8 mouse cellular contexts compared by ENCODE assay signal in the genomic region with DNA sequence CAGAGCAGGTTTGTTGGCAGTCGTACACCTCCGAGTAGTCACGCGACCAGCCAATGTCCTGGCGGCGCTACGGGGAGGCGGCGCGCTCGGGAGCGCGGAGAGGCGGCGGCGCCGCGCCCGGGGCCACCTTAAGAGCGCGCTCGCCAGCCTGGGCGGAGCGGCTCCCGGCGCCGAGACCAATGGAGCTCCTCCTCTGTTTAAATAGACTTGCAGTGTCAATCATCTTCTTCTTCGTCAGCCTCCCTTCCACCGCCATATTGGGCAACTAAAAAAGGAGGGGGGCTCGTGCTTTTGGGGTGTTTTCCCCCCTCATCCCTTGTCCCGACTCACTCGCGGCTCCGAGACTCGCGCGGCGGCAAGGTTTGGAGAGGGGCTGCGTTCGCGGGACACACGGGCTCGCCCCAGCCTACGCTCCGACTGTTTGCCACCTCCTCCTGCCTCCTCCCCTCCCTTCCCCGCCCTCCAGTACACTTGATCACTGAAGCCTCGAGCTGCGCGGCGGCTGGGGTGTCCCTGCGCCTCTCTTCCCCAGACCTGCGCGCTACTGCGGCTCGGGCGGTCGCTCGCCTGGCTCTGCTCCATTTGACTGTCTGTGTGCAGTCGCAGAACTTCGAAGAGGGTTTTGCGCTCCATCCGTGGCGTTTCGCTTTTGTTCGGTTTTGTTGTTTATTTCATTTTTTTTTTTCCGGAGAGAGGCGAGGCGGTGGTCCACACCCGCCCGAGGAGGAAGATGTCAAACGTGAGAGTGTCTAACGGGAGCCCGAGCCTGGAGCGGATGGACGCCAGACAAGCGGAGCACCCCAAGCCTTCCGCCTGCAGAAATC. TPM values are rescaled to one million over a fixed set of nuclear protein-coding genes. Genes with fewer than 3 reads are reported as not detected.
A peak's percentile ranks its signal among the peaks of the same experiment; 100 is the strongest.
DNase-seq lines count a peak whose midpoint lies in the region; ATAC-seq and TF ChIP-seq lines count a peak whose summit lies in the region.

A gene (plus strand): TSS at position 212 of the 824 bp plus-strand sequence.

- H3K4me2 ChIP-seq in forebrain, embryonic 11.5 days (ENCODE audit: low read depth, low read length, severe bottlenecking), result peak within 1 kb of the TSS; percentile 100
- peak within 1 kb of the TSS; percentile 95 for H3K4me2 ChIP-seq in heart, embryonic 15.5 days
- H3K4me2 ChIP-seq in liver, embryonic 13.5 days, result peak within 1 kb of the TSS; percentile 100
- peak within 1 kb of the TSS; percentile 91 for H3K4me2 ChIP-seq in stomach, embryonic 15.5 days

- H3K9ac ChIP-seq in forebrain, embryonic 11.5 days (ENCODE audit: low read length), result peak within 1 kb of the TSS; percentile 93
- H3K9ac ChIP-seq in heart, embryonic 15.5 days, result peak within 1 kb of the TSS; percentile 82
- peak within 1 kb of the TSS; percentile 97 for H3K9ac ChIP-seq in liver, embryonic 13.5 days
- H3K9ac ChIP-seq in stomach, embryonic 15.5 days, result peak within 1 kb of the TSS; percentile 76

- H3K4me1 ChIP-seq in E14TG2a.4 (replicated peaks; ENCODE audit: low read depth, low read length), result peaks cover 60% of the 10 kb centered on the region
- H3K4me1 ChIP-seq in forebrain, embryonic 11.5 days (replicated peaks; ENCODE audit: control insufficient read depth, insufficient read depth, low read length), result peaks cover 11% of the 10 kb centered on the region
- peaks cover 38% of the 10 kb centered on the region for H3K4me1 ChIP-seq in heart, embryonic 15.5 days (replicated peaks)
- peaks cover 70% of the 10 kb centered on the region for H3K4me1 ChIP-seq in liver, embryonic 13.5 days (replicated peaks)
- H3K4me1 ChIP-seq in stomach, embryonic 15.5 days, result peaks cover 17% of the 10 kb centered on the region

- ATAC-seq in forebrain, embryonic 11.5 days (replicated peaks; ENCODE audit: low FRiP score), result peak; percentile 95
- peak; percentile 95 for ATAC-seq in heart, embryonic 15.5 days (replicated peaks; ENCODE audit: insufficient number of reproducible peaks, insufficient read depth, low FRiP score, low read depth)
- ATAC-seq in liver, embryonic 13.5 days (ENCODE audit: low read depth), result peak; percentile 93
- ATAC-seq in stomach, embryonic 15.5 days (ENCODE audit: insufficient read depth, low FRiP score, low read depth), result peak; percentile 94

- no peak for TF ChIP-seq CTCF in E14TG2a.4 (conservative IDR thresholded peaks at IDR 0.05; ENCODE audit: low read length)

- peak within 1 kb of the TSS; percentile 95 for H3K27ac ChIP-seq in forebrain, embryonic 11.5 days (ENCODE audit: low read depth, low read length)
- H3K27ac ChIP-seq in heart, embryonic 15.5 days, result peak within 1 kb of the TSS; percentile 99
- peak within 1 kb of the TSS; percentile 98 for H3K27ac ChIP-seq in liver, embryonic 13.5 days
- H3K27ac ChIP-seq in stomach, embryonic 15.5 days, result peak within 1 kb of the TSS; percentile 99

- H3K9me3 ChIP-seq in E14TG2a.4 (ENCODE audit: low read length), result no peaks in the 10 kb centered on the region
- no peaks in the 10 kb centered on the region for H3K9me3 ChIP-seq in forebrain, embryonic 11.5 days (ENCODE audit: control insufficient read depth, low read length)
- H3K9me3 ChIP-seq in heart, embryonic 15.5 days (replicated peaks), result no peaks in the 10 kb centered on the region
- no peaks in the 10 kb centered on the region for H3K9me3 ChIP-seq in liver, embryonic 13.5 days (replicated peaks)
- no peaks in the 10 kb centered on the region for H3K9me3 ChIP-seq in stomach, embryonic 15.5 days

- peaks cover 25% of the 10 kb centered on the region for H3K36me3 ChIP-seq in E14TG2a.4 (ENCODE audit: insufficient read depth, low read length)
- H3K36me3 ChIP-seq in forebrain, embryonic 11.5 days (ENCODE audit: control insufficient read depth, insufficient read depth, low read length), result no peaks in the 10 kb centered on the region
- H3K36me3 ChIP-seq in heart, embryonic 15.5 days, result peaks cover 6% of the 10 kb centered on the region; the same call in 1 of the 2 replicates
- peaks cover 16% of the 10 kb centered on the region for H3K36me3 ChIP-seq in liver, embryonic 13.5 days
- H3K36me3 ChIP-seq in stomach, embryonic 15.5 days, result no peaks in the 10 kb centered on the region

- peak; percentile 81 for DNase-seq in c-Kit-positive CD71-positive TER-119-negative erythroid progenitor cells, embryonic 14.5 days (ENCODE audit: low read depth)
- peak; percentile 93 for DNase-seq in forebrain, embryonic 11.5 days (ENCODE audit: low spot score)
- DNase-seq in kidney, postnatal 25 days, result peak; percentile 92 to 97
- DNase-seq in liver, embryonic 13.5 days, result peak; percentile 84
- DNase-seq in neural tube, embryonic 10.5 days (ENCODE audit: extremely low spot score, low spot score), result peak; percentile 88

- WGBS in forebrain, embryonic 11.5 days, result under 1% methylated on average over 77 of the region's 77 CpGs
- WGBS in heart, embryonic 15.5 days, result under 1% methylated on average over 77 of the region's 77 CpGs
- WGBS in liver, embryonic 13.5 days (ENCODE audit: insufficient replicate concordance), result under 1% methylated on average over 76 of the region's 77 CpGs
- WGBS in stomach, embryonic 15.5 days, result 0% methylated on average over 75 of the region's 77 CpGs

- H3K27me3 ChIP-seq in E14TG2a.4 (ENCODE audit: insufficient read depth, low read length), result peaks cover 34% of the 10 kb centered on the region
- H3K27me3 ChIP-seq in forebrain, embryonic 11.5 days (ENCODE audit: control insufficient read depth, insufficient read depth, low read length), result no peaks in the 10 kb centered on the region
- no peaks in the 10 kb centered on the region for H3K27me3 ChIP-seq in heart, embryonic 15.5 days
- peaks cover 8% of the 10 kb centered on the region; the same call in 1 of the 2 replicates for H3K27me3 ChIP-seq in liver, embryonic 13.5 days
- H3K27me3 ChIP-seq in stomach, embryonic 15.5 days (replicated peaks), result no peaks in the 10 kb centered on the region

- peak within 1 kb of the TSS; percentile 89 for H3K4me3 ChIP-seq in E14TG2a.4 (replicated peaks; ENCODE audit: low read length)
- H3K4me3 ChIP-seq in forebrain, embryonic 11.5 days (ENCODE audit: low read depth, low read length), result peak within 1 kb of the TSS; percentile 97
- H3K4me3 ChIP-seq in heart, embryonic 15.5 days, result peak within 1 kb of the TSS; percentile 75
- peak within 1 kb of the TSS; percentile 94 for H3K4me3 ChIP-seq in liver, embryonic 13.5 days (replicated peaks)
- H3K4me3 ChIP-seq in stomach, embryonic 15.5 days (replicated peaks), result peak within 1 kb of the TSS; percentile 67

RNA-seq across cellular contexts. Expression of the gene that starts here (rescaled TPM):
- 26.2 and 27.3 TPM in 2 replicates for polyA plus RNA-seq in forebrain, embryonic 11.5 days (2014; fragmentation: Nextera tagmentation; extraction: Ambion mirVana)
- 14.4 and 18.4 TPM in 2 replicates for polyA plus RNA-seq in heart, embryonic 15.5 days (2015; fragmentation: Nextera tagmentation; extraction: Ambion mirVana)
- polyA plus RNA-seq in liver, embryonic 13.5 days (2015; fragmentation: Nextera tagmentation; extraction: Ambion mirVana), result 13.0 and 14.2 TPM in 2 replicates
- polyA plus RNA-seq in stomach, embryonic 15.5 days (2015; fragmentation: Nextera tagmentation; extraction: Ambion mirVana), result 17.9 and 19.7 TPM in 2 replicates

Comparison
In these comparisons a context has a peak if more than half of its experiments do, and no peak if none do; other contexts are left out.
1. Peak in every context shown above with its lines: DNase-seq, ATAC-seq, H3K4me3 ChIP-seq and H3K27ac ChIP-seq.